Mouse (Mus musculus) WW6 (cell line): ENCODE results near the gene Smpdl3b.
"Not testable (repeated sequence)": the region's sequence is repeated elsewhere in the genome, so short reads cannot be mapped to it uniquely, and the experiment has no call there.

Experiments
- DNase-seq: peaks from one replicate; pipeline ENCODE4 v3.0.0-alpha.2; 2013; ENCODE audit warnings: low read depth, low spot score

The Smpdl3b gene

GRCm38 (mm10) chr4:132780288-132780687 lies 23.2 kb upstream of the Smpdl3b start:
- no peak for DNase-seq

- DNase-seq = no peak
These were observed 21.6 kb upstream of the Smpdl3b start for GRCm38 (mm10) chr4:132778562-132779201.

- DNase-seq = peak; percentile 42
These were observed 19.7 kb upstream of the Smpdl3b start for GRCm38 (mm10) chr4:132776764-132777163.

GRCm38 (mm10) chr4:132774905-132775304 lies 17.9 kb upstream of the Smpdl3b start:
- DNase-seq = no peak

GRCm38 (mm10) chr4:132771776-132772175 lies 14.7 kb upstream of the Smpdl3b start:
- DNase-seq = no peak

- DNase-seq = peak; percentile 98
These were observed 11.1 kb upstream of the Smpdl3b start, which contains the start of gene Rpa2 for GRCm38 (mm10) chr4:132767914-132768876. Rpa2 (plus strand) TSS chr4:132768332.

GRCm38 (mm10) chr4:132763125-132763524 lies 6.1 kb upstream of the Smpdl3b start:
- not testable (repeated sequence) for DNase-seq

- no peak for DNase-seq
These were observed 5.5 kb upstream of the Smpdl3b start for GRCm38 (mm10) chr4:132762602-132763001.

GRCm38 (mm10) chr4:132760296-132760695 lies 3.2 kb upstream of the Smpdl3b start:
- DNase-seq = no peak

GRCm38 (mm10) chr4:132757633-132758351 lies 740 bp upstream of the Smpdl3b start:
- no peak for DNase-seq

- DNase-seq = no peak
These were observed 4.1 kb downstream of the Smpdl3b start for GRCm38 (mm10) chr4:132752992-132753391.

- no peak for DNase-seq
These were observed 7.6 kb downstream of the Smpdl3b start for GRCm38 (mm10) chr4:132749258-132749982.

- no peak for DNase-seq
These were observed 8.3 kb downstream of the Smpdl3b start for GRCm38 (mm10) chr4:132748778-132749177.

- DNase-seq = no peak
These were observed 9.3 kb downstream of the Smpdl3b start for GRCm38 (mm10) chr4:132747664-132748259.

GRCm38 (mm10) chr4:132746911-132747517 lies 10.0 kb downstream of the Smpdl3b start:
- DNase-seq = no peak

- DNase-seq = no peak
These were observed 12.8 kb downstream of the Smpdl3b start for GRCm38 (mm10) chr4:132743992-132744911.

GRCm38 (mm10) chr4:132741491-132741890 lies 15.6 kb downstream of the Smpdl3b start:
- no peak for DNase-seq

- peak; percentile 77 for DNase-seq
These were observed 19.9 kb downstream of the Smpdl3b start for GRCm38 (mm10) chr4:132737154-132737553.

GRCm38 (mm10) chr4:132735894-132736293 lies 21.2 kb downstream of the Smpdl3b start:
- no peak for DNase-seq
